In the genomic region with DNA sequence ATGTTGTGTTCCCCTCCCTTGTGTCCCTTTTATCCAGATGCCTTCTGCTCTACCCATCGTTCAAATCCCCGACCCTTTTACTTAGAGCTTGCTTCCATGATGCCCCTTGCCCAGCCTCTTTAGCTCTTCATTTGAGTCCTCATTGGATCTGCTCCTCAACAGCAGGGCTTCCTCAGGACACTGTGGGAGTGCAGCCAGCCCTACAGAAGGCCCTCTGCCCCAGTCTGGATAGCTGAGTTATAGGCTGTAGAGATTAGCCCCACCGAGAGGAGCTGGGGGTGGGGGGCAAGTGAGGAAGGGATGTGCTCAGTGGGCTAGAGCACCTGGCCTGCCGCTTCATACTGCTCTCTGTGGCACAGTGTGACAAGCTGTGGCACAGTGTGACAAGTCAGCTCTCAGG, we compare ENCODE assay signal across 8 mouse cellular contexts.
DNase-seq lines count a peak whose midpoint lies in the region; ATAC-seq lines count a peak whose summit lies in the region.

No protein-coding gene starts in this region.

- H3K36me3 ChIP-seq in forebrain, embryonic 10.5 days (replicated peaks): peaks cover 5% of the 10 kb centered on the region; the same call in 1 of the 2 replicates
- H3K36me3 ChIP-seq in forebrain, embryonic 11.5 days (ENCODE audit: control insufficient read depth, insufficient read depth, low read length): no peaks in the 10 kb centered on the region
- no peaks in the 10 kb centered on the region for H3K36me3 ChIP-seq in hindbrain, embryonic 11.5 days (ENCODE audit: control insufficient read depth, insufficient read depth, low read length)
- H3K36me3 ChIP-seq in neural tube, embryonic 12.5 days: no peaks in the 10 kb centered on the region

- peak overlapping the region; percentile 75 for H3K27ac ChIP-seq in forebrain, embryonic 10.5 days
- no peak overlapping the region for H3K27ac ChIP-seq in forebrain, embryonic 11.5 days (ENCODE audit: low read depth, low read length)
- peak overlapping the region; percentile 10 for H3K27ac ChIP-seq in hindbrain, embryonic 11.5 days (ENCODE audit: low read depth, low read length)
- H3K27ac ChIP-seq in neural tube, embryonic 12.5 days: peak overlapping the region; percentile 62; the same call in 1 of the 2 replicates

- no peak for DNase-seq in forebrain, embryonic 10.5 days (ENCODE audit: extremely low spot score, low spot score)
- DNase-seq in forebrain, embryonic 11.5 days (ENCODE audit: low spot score): no peak
- peak; percentile 57 for DNase-seq in left cerebral cortex, postnatal 4 days
- no peak for DNase-seq in left cerebral cortex, adult 11 months (ENCODE audit: low spot score)
- no peak for DNase-seq in hindbrain, embryonic 11.5 days (ENCODE audit: low spot score)
- no peak for DNase-seq in gastrocnemius, postnatal 4 days (ENCODE audit: low spot score in 2 of 2)
- no peak for DNase-seq in testis, postnatal 10 days (ENCODE audit: low spot score)

- no peak overlapping the region for H3K9ac ChIP-seq in forebrain, embryonic 11.5 days (ENCODE audit: low read length)
- H3K9ac ChIP-seq in hindbrain, embryonic 11.5 days (ENCODE audit: low read depth, low read length): peak overlapping the region; percentile 21; the same call in 1 of the 2 replicates
- no peak overlapping the region for H3K9ac ChIP-seq in neural tube, embryonic 12.5 days

- no peaks in the 10 kb centered on the region for H3K9me3 ChIP-seq in forebrain, embryonic 10.5 days
- H3K9me3 ChIP-seq in forebrain, embryonic 11.5 days (ENCODE audit: control insufficient read depth, low read length): no peaks in the 10 kb centered on the region
- H3K9me3 ChIP-seq in hindbrain, embryonic 11.5 days (ENCODE audit: control insufficient read depth, low read length): no peaks in the 10 kb centered on the region
- no peaks in the 10 kb centered on the region for H3K9me3 ChIP-seq in neural tube, embryonic 12.5 days

- intact Hi-C loops in left cerebral cortex, postnatal 4 days (cut with DNase I): no loop called here

- WGBS in forebrain, embryonic 10.5 days: 59% methylated on average over 4 of the region's 4 CpGs
- WGBS in forebrain, embryonic 11.5 days: 54% methylated on average over 4 of the region's 4 CpGs
- WGBS in hindbrain, embryonic 11.5 days: 44% methylated on average over 4 of the region's 4 CpGs
- 30% methylated on average over 4 of the region's 4 CpGs for WGBS in neural tube, embryonic 12.5 days

- H3K4me3 ChIP-seq in forebrain, embryonic 10.5 days: no peak overlapping the region
- no peak overlapping the region for H3K4me3 ChIP-seq in forebrain, embryonic 11.5 days (ENCODE audit: low read depth, low read length)
- H3K4me3 ChIP-seq in hindbrain, embryonic 11.5 days (ENCODE audit: low read depth, low read length): no peak overlapping the region
- H3K4me3 ChIP-seq in neural tube, embryonic 12.5 days: no peak overlapping the region

- H3K4me1 ChIP-seq in forebrain, embryonic 10.5 days: peaks cover 86% of the 10 kb centered on the region
- peaks cover 38% of the 10 kb centered on the region for H3K4me1 ChIP-seq in forebrain, embryonic 11.5 days (replicated peaks; ENCODE audit: control insufficient read depth, insufficient read depth, low read length)
- peaks cover 19% of the 10 kb centered on the region for H3K4me1 ChIP-seq in hindbrain, embryonic 11.5 days (replicated peaks; ENCODE audit: control insufficient read depth, insufficient read depth, low read length)
- peaks cover 82% of the 10 kb centered on the region for H3K4me1 ChIP-seq in neural tube, embryonic 12.5 days

- no peak overlapping the region for H3K4me2 ChIP-seq in forebrain, embryonic 11.5 days (ENCODE audit: low read depth, low read length, severe bottlenecking)
- H3K4me2 ChIP-seq in hindbrain, embryonic 11.5 days (replicated peaks; ENCODE audit: low read depth, low read length): no peak overlapping the region
- 0 out of 2 replicates have a peak overlapping the region, but pooled peaks have one; percentile 3 for H3K4me2 ChIP-seq in neural tube, embryonic 12.5 days (replicated peaks)

- H3K27me3 ChIP-seq in forebrain, embryonic 10.5 days (ENCODE audit: poor library complexity, severe bottlenecking): no peaks in the 10 kb centered on the region
- no peaks in the 10 kb centered on the region for H3K27me3 ChIP-seq in forebrain, embryonic 11.5 days (ENCODE audit: control insufficient read depth, insufficient read depth, low read length)
- H3K27me3 ChIP-seq in hindbrain, embryonic 11.5 days (ENCODE audit: control insufficient read depth, insufficient read depth, low read length): no peaks in the 10 kb centered on the region
- H3K27me3 ChIP-seq in neural tube, embryonic 12.5 days (replicated peaks): no peaks in the 10 kb centered on the region

- ATAC-seq in forebrain, embryonic 11.5 days (replicated peaks; ENCODE audit: low FRiP score): no peak
- no peak for ATAC-seq in hindbrain, embryonic 11.5 days (ENCODE audit: low FRiP score)
- no peak for ATAC-seq in neural tube, embryonic 12.5 days (ENCODE audit: low FRiP score, low read depth)
